Mouse (Mus musculus): ENCODE results near the gene Rnf187.

DNA sequence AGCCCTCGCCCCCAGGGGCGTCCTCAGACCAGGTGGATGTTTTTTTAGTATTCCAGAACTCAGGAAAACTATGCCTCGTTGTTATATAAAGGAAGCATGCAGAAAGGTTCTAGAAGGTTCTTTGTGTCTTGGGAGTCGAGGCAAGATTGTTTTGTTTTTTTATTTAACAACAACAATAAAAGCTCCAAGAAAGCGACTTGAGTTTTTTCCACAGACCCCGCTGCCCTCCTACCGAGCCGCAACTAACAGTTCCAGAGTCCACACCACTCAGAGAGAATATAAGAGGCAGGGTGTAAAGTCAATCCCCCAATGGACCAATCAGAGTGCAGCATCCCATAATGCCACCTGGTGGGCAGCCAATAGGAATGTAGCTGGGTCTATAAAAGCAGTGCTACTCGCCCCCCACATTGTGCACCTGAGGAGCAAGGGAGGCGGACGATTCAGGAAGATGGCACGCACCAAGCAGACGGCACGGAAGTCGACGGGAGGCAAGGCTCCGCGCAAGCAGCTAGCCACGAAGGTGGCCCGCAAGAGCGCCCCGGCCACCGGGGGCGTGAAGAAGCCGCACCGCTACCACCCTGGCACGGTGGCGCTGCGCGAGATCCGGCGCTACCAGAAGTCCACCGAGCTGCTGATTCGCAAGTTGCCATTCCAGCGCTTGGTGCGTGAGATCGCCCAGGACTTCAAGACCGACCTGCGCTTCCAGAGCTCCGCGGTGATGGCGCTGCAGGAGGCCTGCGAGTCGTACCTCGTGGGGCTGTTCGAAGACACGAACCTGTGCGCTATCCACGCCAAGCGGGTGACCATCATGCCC, 22.9 kb upstream of the Rnf187 start:
- TF ChIP-seq CTCF (IDR thresholded peaks at IDR 0.05; ENCODE audit: control insufficient read depth, insufficient read depth, low read length) = no peak
- no peak for TF ChIP-seq POLR2A (IDR thresholded peaks at IDR 0.05; ENCODE audit: borderline replicate concordance, control insufficient read depth, low read depth, low read length)

Measured in bone marrow, adult 2 months (tissue).